8 mouse cellular contexts compared by ENCODE assay signal in genomic region chr3:66221243-66221611, GRCm38 (mm10). TPM values are rescaled to one million over a fixed set of nuclear protein-coding genes. Genes with fewer than 3 reads are reported as not detected.
A peak's percentile ranks its signal among the peaks of the same experiment; 100 is the strongest.
DNase-seq lines count a peak whose midpoint lies in the region; ATAC-seq lines count a peak whose summit lies in the region.
"Had no signal": no experiment of that assay in that cellular context is flagged by ENCODE, and none has a peak within 500 bp of the region (broad histone marks: within the 10 kb centered on the region; RNA-seq: fewer than 3 reads in every experiment).

No protein-coding gene starts in this region.

- no peaks in the 10 kb centered on the region for H3K9me3 ChIP-seq in heart, embryonic 14.5 days (ENCODE audit: control insufficient read depth, low read length)

- peak overlapping the region; percentile 99 for H3K4me2 ChIP-seq in heart, embryonic 14.5 days (ENCODE audit: low read length)

- DNase-seq in NIH3T3 (ENCODE audit: low read depth), result peak; percentile 70
- DNase-seq in embryo, embryonic 11.5 days (ENCODE audit: low read depth, low spot score), result peak; percentile 47
- peak; percentile 36 to 43 for DNase-seq in kidney, postnatal 36 days
- DNase-seq in neural tube, embryonic 10.5 days (ENCODE audit: extremely low spot score, low spot score), result peak; percentile 62
- no peak for DNase-seq in left cerebral cortex, adult 9 months (ENCODE audit: low spot score in 2 of 2)
- no peak for DNase-seq in thymus, postnatal 10 days (ENCODE audit: low spot score in 2 of 2)

- H3K36me3 ChIP-seq in heart, embryonic 14.5 days (ENCODE audit: control insufficient read depth, insufficient read depth, low read length), result no peaks in the 10 kb centered on the region

- WGBS in heart, embryonic 14.5 days, result 2% methylated on average over 11 of the region's 11 CpGs

- peaks cover 0 to 2% of the 10 kb centered on the region in 2 experiments; a peak in 1 of 4 replicates for H3K4me1 ChIP-seq in heart, embryonic 14.5 days (ENCODE audit: control insufficient read depth in 2 of 2, insufficient read depth in 2 of 2, low read length in 2 of 2)

- peak overlapping the region; percentile 68 to 69 for H3K27ac ChIP-seq in heart, embryonic 14.5 days (replicated peaks in 1 of 2; ENCODE audit: control insufficient read depth in 1 of 2, insufficient read depth in 1 of 2, low read depth in 2 of 2, low read length in 2 of 2)

- peak overlapping the region; percentile 61 to 64 for H3K4me3 ChIP-seq in heart, embryonic 14.5 days (ENCODE audit: control insufficient read depth in 1 of 2, insufficient read depth in 1 of 2, low read depth in 1 of 2, low read length in 2 of 2)

- 0 out of 2 replicates have a peak, but pooled peaks have one; percentile 33 for ATAC-seq in heart, embryonic 14.5 days (ENCODE audit: insufficient number of reproducible peaks, insufficient read depth, low FRiP score, low read depth)

- no peaks in the 10 kb centered on the region; the same call in 1 of the 2 replicates for H3K27me3 ChIP-seq in heart, embryonic 14.5 days (ENCODE audit: control insufficient read depth, insufficient read depth, low read length)

- peak overlapping the region; percentile 79 for H3K9ac ChIP-seq in heart, embryonic 14.5 days (ENCODE audit: low read length)

RNA-seq across cellular contexts. Expression of gene Ptx3, which starts 1.5 kb away (rescaled TPM):
- 6.7 and 7.3 TPM in 2 replicates for polyA plus RNA-seq in heart, embryonic 14.5 days (2014; fragmentation: Nextera tagmentation; extraction: Ambion mirVana)
- polyA plus RNA-seq: spleen, adult 2 months had no signal

Comparison
In these comparisons a context has a peak if more than half of its experiments do, and no peak if none do; other contexts are left out.
1. DNase-seq: peak in NIH3T3 (single experiment), embryo, embryonic 11.5 days (single experiment), kidney, postnatal 36 days (2 of 2) and neural tube, embryonic 10.5 days (single experiment); none in left cerebral cortex, adult 9 months (0 of 2) and thymus, postnatal 10 days (0 of 2).